Mouse (Mus musculus): ENCODE measurements around the gene Fggy.

DNA sequence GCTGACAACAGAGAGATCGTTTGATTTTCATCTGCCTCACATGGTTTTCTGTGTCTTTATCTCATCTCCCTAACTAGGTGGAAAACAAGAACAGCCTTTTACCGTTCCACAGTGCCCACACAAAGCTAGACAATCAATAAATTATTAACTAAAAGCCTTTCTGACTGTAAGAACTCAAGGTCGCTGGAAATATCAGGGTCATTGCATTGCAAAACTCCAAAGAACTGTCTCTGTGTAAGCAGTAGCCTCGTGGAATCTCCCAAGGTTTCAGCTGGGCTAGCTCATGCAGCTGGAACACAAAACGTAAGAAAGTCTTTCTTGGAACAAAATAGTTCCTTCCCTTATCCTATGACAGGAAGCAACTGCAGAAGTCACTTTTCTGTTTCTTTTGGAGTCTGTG, 180.9 kb downstream of the Fggy start:
- no peak for TF ChIP-seq CTCF (conservative IDR thresholded peaks at IDR 0.05; ENCODE audit: insufficient read depth, insufficient read length, low read depth, low read length)
- TF ChIP-seq POLR2A (IDR thresholded peaks at IDR 0.05; ENCODE audit: low read depth, low read length): no peak

Measured in kidney, adult 2 months (tissue).